Mouse (Mus musculus) ES-Bruce4 (cell line): ENCODE measurements around the gene Zfp618.

Experiments used
- CTCF ChIP-seq: IDR thresholded peaks from one replicate; pipeline ENCODE4 v1.8.1; 2011; ENCODE audit warnings: low read depth, low read length
- EP300 ChIP-seq: IDR thresholded peaks from 2 replicates; pipeline ENCODE4 v1.6.1; 2011; ENCODE audit warnings: low read depth, low read length; ENCODE audit not compliant: insufficient read depth
- POLR2A ChIP-seq: IDR thresholded peaks from one replicate; pipeline ENCODE4 v1.8.1; 2011; ENCODE audit warnings: low read length; ENCODE audit not compliant: insufficient read depth

DNA sequence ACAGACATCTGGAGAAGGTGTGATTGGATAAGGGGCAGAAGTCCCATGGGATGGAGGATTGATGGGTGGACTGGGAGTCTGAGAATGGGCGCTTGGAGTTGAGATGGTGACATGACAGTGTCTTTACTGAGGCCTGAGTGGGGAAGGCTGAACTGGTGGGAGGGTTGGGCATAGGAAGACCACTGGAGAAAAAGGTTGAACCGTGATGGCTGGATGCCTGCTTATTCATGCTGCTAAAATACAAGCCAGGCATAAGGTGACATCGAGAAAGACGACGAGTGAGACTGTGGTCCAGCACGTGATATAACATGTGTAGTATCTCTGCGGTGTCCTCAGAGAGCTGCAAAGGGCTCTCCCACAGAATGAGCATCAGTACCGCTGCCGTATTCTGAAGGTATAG is 59.9 kb downstream of the Zfp618 start:
- TF ChIP-seq POLR2A (no peak), CTCF (no peak), EP300 (no peak)
